Mouse (Mus musculus): Measurements from ENCODE around the gene Ttl. TPM values are rescaled to one million over a fixed set of nuclear protein-coding genes. Genes with fewer than 3 reads are reported as not detected.

Ttl gene
- 1.2 TPM in 2 replicates for polyA plus RNA-seq (2012; rRNA removed)

DNA sequence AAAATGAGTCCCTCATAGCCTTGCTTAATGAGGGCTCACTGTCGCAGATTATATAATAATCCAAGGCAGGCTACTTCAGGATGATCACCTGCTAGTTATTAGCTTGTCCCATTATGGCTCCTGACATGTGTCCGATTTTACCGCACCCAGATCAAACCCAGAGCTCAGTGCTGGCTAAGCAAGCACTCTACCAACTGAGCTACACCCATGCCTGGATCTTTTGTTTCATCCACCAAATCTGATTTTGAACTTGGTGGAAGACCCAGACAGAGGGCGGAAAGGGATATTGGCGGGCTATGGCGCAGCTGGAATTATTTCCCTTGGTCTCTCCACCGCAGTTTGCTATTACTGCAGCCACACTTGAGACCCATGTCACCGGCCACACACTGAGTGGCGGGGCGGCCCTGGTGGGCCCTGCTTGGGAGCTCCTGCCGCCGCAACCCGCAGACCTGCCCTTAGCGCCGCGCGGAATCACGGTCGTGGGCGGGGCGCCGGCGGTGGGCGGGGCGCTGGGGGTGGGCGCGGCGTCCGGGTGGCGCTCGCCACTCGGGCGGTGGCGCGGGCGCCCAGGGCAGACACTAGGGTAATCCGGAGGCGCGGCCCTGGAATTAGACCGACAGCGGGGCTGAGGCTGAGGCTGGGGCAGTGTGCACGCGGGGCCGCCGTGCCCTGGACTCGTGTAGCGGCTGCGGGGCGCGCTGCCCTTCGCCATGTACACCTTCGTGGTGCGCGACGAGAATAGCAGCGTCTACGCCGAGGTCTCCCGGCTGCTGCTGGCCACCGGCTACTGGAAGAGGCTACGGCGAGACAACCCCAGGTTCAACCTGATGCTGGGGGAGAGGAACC is at the start of gene Ttl:
Ttl (plus strand) TSS at position 506 of the 846 bp plus-strand sequence.

DNA sequence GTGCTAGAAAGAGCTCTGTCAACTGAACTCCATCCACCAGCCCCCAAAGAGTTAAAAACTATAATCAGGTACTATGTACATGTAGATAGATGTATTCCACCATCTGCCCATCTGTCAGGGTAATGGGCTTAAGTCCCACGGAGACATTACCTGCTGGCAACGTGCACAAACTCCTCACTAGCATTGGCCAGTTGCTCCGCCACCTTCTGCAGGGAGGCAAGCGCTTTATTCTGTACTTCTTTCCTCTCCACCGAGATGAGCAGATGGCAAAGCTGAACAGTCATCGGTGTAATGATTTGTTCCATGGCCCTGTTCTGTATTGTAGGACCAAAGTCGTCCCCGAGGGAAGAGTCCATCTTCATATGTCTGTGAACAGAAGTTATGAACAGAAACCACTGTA is 17.9 kb upstream of the Ttl start, which contains the start of gene Vinac1:
Vinac1 (minus strand) TSS at position 362 of the 400 bp plus-strand sequence.

DNA sequence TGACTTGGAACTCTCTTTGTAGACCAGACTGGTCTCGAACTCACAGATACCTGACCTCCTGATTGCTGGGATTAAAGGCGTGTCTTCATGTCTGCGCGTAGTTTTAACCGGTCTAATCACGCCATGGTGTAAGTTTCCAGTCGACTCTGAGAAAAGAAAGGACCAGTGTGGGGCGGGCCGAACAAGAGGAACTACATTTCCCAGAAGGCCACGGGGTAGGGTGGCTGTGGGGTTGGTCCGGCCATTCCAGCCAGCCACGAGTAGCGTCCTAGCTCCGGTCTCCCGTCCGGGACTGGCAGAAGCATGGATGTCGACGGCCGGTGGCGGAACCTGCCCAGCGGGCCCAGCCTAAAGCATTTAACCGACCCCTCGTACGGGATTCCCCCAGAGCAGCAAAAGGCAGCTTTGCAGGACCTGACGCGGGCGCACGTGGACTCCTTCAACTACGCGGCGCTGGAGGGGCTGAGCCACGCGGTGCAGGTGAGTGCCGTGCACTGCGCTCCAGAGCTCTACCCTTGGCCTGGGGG is 35.1 kb downstream of the Ttl start, which contains the start of gene Polr1b:
Polr1b (plus strand) TSS at position 212 of the 527 bp plus-strand sequence.

DNA sequence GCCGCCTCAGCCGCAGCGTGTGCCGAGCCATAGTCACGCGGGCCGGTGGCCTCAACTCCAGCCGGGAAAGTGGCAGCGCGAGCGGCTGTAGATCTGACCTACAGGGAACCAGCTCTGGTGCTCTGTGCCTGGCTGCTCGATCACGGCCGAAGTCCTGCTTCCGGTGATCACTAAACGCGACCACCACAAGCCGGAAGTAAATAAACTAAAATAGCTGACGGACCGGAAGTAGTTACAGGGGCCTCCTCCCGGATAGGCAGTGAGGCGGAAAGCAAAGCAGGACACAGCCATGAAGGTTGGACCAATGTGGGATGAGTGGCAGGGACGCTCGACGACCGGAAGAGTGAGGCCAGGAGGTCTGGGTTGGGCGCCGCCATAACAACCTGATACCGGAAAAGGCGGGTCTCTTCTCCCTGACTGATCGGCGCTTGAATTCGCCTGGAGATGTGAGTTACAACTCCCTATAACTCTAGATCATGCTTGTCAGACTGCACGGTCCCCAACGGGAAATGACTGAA is 63.7 kb downstream of the Ttl start, which contains the start of gene Chchd5:
Chchd5 (plus strand) TSS at position 289 of the 518 bp plus-strand sequence.

Other genes starting within 250 kb of the Ttl start
- 4.1 and 5.1 TPM in 2 replicates for gene Tmem87b, start 247.8 kb upstream of the Ttl start, polyA plus RNA-seq (2012; rRNA removed)
- 0.18 and 0.21 TPM in 2 replicates for gene Fbln7, start 203.0 kb upstream of the Ttl start, polyA plus RNA-seq (2012; rRNA removed)
- gene Zc3h8, start 121.9 kb upstream of the Ttl start, polyA plus RNA-seq (2012; rRNA removed) = 3.0 TPM in 2 replicates
- gene Zc3h6, start 98.5 kb upstream of the Ttl start, polyA plus RNA-seq (2012; rRNA removed) = 0.52 and 0.65 TPM in 2 replicates
- 1.7 and 2.0 TPM in 2 replicates for gene Gm10762, start 98.2 kb upstream of the Ttl start, polyA plus RNA-seq (2012; rRNA removed)
- gene Vinac1, start 17.8 kb upstream of the Ttl start, polyA plus RNA-seq (2012; rRNA removed) = 0.01 and 0.03 TPM in 2 replicates
- gene Polr1b, start 35.1 kb downstream of the Ttl start, polyA plus RNA-seq (2012; rRNA removed) = 12.2 and 14.8 TPM in 2 replicates
- 8.1 and 8.8 TPM in 2 replicates for gene Chchd5, start 63.8 kb downstream of the Ttl start, polyA plus RNA-seq (2012; rRNA removed)
- gene Slc20a1, start 132.8 kb downstream of the Ttl start, polyA plus RNA-seq (2012; rRNA removed) = 45.3 and 58.7 TPM in 2 replicates
- 9.3 and 13.5 TPM in 2 replicates for gene Ckap2l, start 231.3 kb downstream of the Ttl start, polyA plus RNA-seq (2012; rRNA removed)
- gene Il1a, start 244.0 kb downstream of the Ttl start, polyA plus RNA-seq (2012; rRNA removed) = 3.1 and 3.2 TPM in 2 replicates